Mouse (Mus musculus) thymus, postnatal 4 days (tissue): Measurements from ENCODE around the gene Vopp1.
A peak's percentile ranks its signal among the peaks of the same experiment; 100 is the strongest.
"Not testable (repeated sequence)": the region's sequence is repeated elsewhere in the genome, so short reads cannot be mapped to it uniquely, and the experiment has no call there.

Experiments
- DNase-seq: peaks from one replicate; pipeline ENCODE4 v3.0.0; 2021

Gene Vopp1

GRCm38 (mm10) chr6:57824422-57825258 is at the start of gene Vopp1:
Gene Vopp1, minus strand, starts transcription at chr6:57825159.
- peak; percentile 83 for DNase-seq

- DNase-seq, result peak; percentile 14
These were observed 34.4 kb upstream of the Vopp1 start for GRCm38 (mm10) chr6:57859043-57860042.

GRCm38 (mm10) chr6:57851177-57851576 is 26.2 kb upstream of the Vopp1 start:
- not testable (repeated sequence) for DNase-seq

GRCm38 (mm10) chr6:57850286-57850685 is 25.3 kb upstream of the Vopp1 start, which contains the start of gene Vmn1r21:
Gene Vmn1r21, minus strand, starts transcription at chr6:57850343.
- DNase-seq, result no peak

- no peak for DNase-seq
These were observed 14.9 kb upstream of the Vopp1 start for GRCm38 (mm10) chr6:57839693-57840408.

GRCm38 (mm10) chr6:57825259-57825715 is 328 bp upstream of the Vopp1 start:
- no peak for DNase-seq

- DNase-seq, result no peak
These were observed 1.5 kb downstream of the Vopp1 start for GRCm38 (mm10) chr6:57823461-57823860.

GRCm38 (mm10) chr6:57822648-57823410 is 2.1 kb downstream of the Vopp1 start:
- no peak for DNase-seq

GRCm38 (mm10) chr6:57814436-57814940 is 10.5 kb downstream of the Vopp1 start:
- no peak for DNase-seq

- no peak for DNase-seq
These were observed 12.9 kb downstream of the Vopp1 start for GRCm38 (mm10) chr6:57811748-57812730.

- DNase-seq, result no peak
These were observed 19.5 kb downstream of the Vopp1 start for GRCm38 (mm10) chr6:57805218-57806069.

- DNase-seq, result no peak
These were observed 21.8 kb downstream of the Vopp1 start for GRCm38 (mm10) chr6:57803130-57803529.

- DNase-seq, result no peak
These were observed 26.0 kb downstream of the Vopp1 start for GRCm38 (mm10) chr6:57798986-57799385.

- DNase-seq, result no peak
These were observed 28.0 kb downstream of the Vopp1 start for GRCm38 (mm10) chr6:57796853-57797423.

GRCm38 (mm10) chr6:57795835-57796234 is 29.1 kb downstream of the Vopp1 start:
- peak; percentile 8 for DNase-seq

- DNase-seq, result not testable (repeated sequence)
These were observed 32.1 kb downstream of the Vopp1 start for GRCm38 (mm10) chr6:57792821-57793220.

GRCm38 (mm10) chr6:57790542-57790941 is 34.4 kb downstream of the Vopp1 start:
- DNase-seq, result no peak

GRCm38 (mm10) chr6:57787376-57787775 is 37.6 kb downstream of the Vopp1 start:
- DNase-seq, result no peak

GRCm38 (mm10) chr6:57784251-57784650 is 40.7 kb downstream of the Vopp1 start:
- DNase-seq, result no peak
